Mouse (Mus musculus) spleen, adult 2 months (tissue): ENCODE results near the gene Coq8a. TPM values are rescaled to one million over a fixed set of nuclear protein-coding genes. Genes with fewer than 3 reads are reported as not detected.
A peak's percentile ranks its signal among the peaks of the same experiment; 100 is the strongest.

Experiments used
- DNase-seq, 2 experiments: peaks; one replicate each; pipeline versions ENCODE4 v3.0.0 to v3.0.0-alpha.2; 2012 to 2021; ENCODE audit warnings: low spot score in 2 of 2, low read depth in 1 of 2
- H3K27ac ChIP-seq: fragments of 200-500 bp; 2 replicates; pipeline ENCODE4 v1.5.1; 2012; ENCODE audit warnings: low read length, inconsistent platforms; ENCODE audit not compliant: insufficient read depth
- H3K27me3 ChIP-seq: fragments of 200-500 bp; 2 replicates; pipeline ENCODE4 v1.6.1; 2012; ENCODE audit warnings: mild to moderate bottlenecking, moderate library complexity, low read length, inconsistent platforms; ENCODE audit not compliant: control insufficient read depth, insufficient read depth
- H3K36me3 ChIP-seq: fragments of 200-500 bp; 2 replicates; pipeline ENCODE4 v1.6.1; 2012; ENCODE audit warnings: mild to moderate bottlenecking, low read length, inconsistent platforms; ENCODE audit not compliant: control insufficient read depth, insufficient read depth
- H3K4me1 ChIP-seq: fragments of 200-500 bp; 2 replicates; pipeline ENCODE4 v1.6.1; 2011; ENCODE audit warnings: inconsistent platforms; ENCODE audit not compliant: control insufficient read depth, insufficient read depth, insufficient read length
- H3K4me3 ChIP-seq: fragments of 200-500 bp; 2 replicates; pipeline ENCODE4 v1.5.1; 2011; ENCODE audit warnings: mild to moderate bottlenecking, inconsistent platforms; ENCODE audit not compliant: insufficient read depth, insufficient read length; ENCODE audit errors: extremely low read depth
- CTCF ChIP-seq: fragments of 200-500 bp; IDR thresholded peaks from 2 replicates; pipeline ENCODE4 v1.5.1; 2011; ENCODE audit warnings: mild to moderate bottlenecking, inconsistent platforms; ENCODE audit not compliant: insufficient read depth, insufficient read length, insufficient replicate concordance; ENCODE audit errors: extremely low read depth
- POLR2A ChIP-seq: fragments of 200-500 bp; IDR thresholded peaks from 2 replicates; pipeline ENCODE4 v1.6.1; 2011; ENCODE audit warnings: low read depth, low read length, inconsistent platforms
- WGBS: fragments of 180-500 bp; shearing (Covaris S2); methylation state at CpG from one replicate; pipeline ENCODE4 v1.1.7; 2018; 5-methylcytosine and 5-hydroxymethylcytosine counted together
- polyA plus RNA-seq: library from polyadenylated mRNA; depleted of rRNA; stranded (reverse); fragments of >200 nt; gene quantifications from 2 replicates; pipeline ENCODE4 v1.2.3, GENCODE M21; 2012

The Coq8a gene
- polyA plus RNA-seq, 1 experiment: 24.0 TPM

DNA sequence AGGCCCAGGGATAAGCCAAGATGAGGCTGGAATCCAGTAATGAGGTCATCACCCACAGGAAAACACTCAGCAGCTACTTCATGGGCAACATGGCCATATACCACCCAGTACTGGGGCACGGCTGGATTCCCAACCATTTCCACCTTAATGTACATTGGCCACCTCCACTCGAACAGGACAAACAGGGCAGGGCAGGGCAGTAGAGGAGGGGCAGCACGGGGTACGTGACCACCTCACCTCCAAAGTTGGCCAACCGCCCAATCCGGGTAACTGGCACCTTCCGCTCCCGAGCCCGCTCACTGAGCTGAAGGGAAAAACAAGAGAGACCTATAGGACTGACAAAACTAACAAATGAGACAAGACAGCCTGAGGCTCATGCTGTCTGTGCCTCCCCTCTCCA, 21.1 kb downstream of the Coq8a start:
- Histone ChIP-seq H3K27ac (no peak overlapping the region), H3K27me3 (no peaks in the 10 kb centered on the region), H3K36me3 (peaks cover 16% of the 10 kb centered on the region), H3K4me3 (no peak overlapping the region), H3K4me1 (no peaks in the 10 kb centered on the region)
- TF ChIP-seq CTCF (no peak), POLR2A (no peak)
- DNase-seq: no peak
- WGBS: 91% methylated on average over 9 of the region's 9 CpGs

GRCm38 (mm10) chr1:180176784-180177183, 22.6 kb downstream of the Coq8a start:
- 74% methylated on average over 1 of the region's 1 CpGs for WGBS
- Histone ChIP-seq H3K27ac (no peak overlapping the region), H3K27me3 (no peaks in the 10 kb centered on the region), H3K36me3 (peaks cover 18% of the 10 kb centered on the region), H3K4me1 (no peaks in the 10 kb centered on the region), H3K4me3 (no peak overlapping the region)
- no peak for DNase-seq
- TF ChIP-seq CTCF: no peak
- TF ChIP-seq POLR2A: no peak

- no peak overlapping the region for H3K4me3 ChIP-seq
- TF ChIP-seq CTCF (no peak), POLR2A (no peak)
- H3K36me3 ChIP-seq: peaks cover 19% of the 10 kb centered on the region
- WGBS: 77% methylated on average over 8 of the region's 8 CpGs
- no peaks in the 10 kb centered on the region for H3K4me1 ChIP-seq
- H3K27ac ChIP-seq: no peak overlapping the region
- no peak for DNase-seq
- no peaks in the 10 kb centered on the region for H3K27me3 ChIP-seq
Measured at GRCm38 (mm10) chr1:180175635-180176034, 23.8 kb downstream of the Coq8a start.

DNA sequence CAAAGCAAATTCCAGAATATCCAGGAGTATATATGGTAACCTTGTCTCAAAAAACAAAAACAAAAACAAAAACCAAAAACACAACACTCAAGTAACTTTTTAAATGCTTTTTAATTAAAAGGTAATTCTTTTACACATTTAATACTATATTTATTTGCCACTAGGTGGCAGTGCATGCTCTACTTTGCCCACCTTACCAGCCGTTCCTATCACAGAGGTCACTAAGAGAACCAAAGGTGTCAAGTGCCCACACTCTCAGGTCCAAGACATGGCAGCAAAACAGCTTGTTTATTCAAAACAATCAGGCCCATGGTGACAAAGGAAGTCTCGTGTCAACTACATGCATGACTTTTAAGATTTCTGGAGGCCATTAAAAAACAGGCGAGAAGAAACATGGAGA, 24.2 kb downstream of the Coq8a start:
- Histone ChIP-seq H3K4me1 (no peaks in the 10 kb centered on the region), H3K36me3 (peaks cover 19% of the 10 kb centered on the region), H3K27me3 (no peaks in the 10 kb centered on the region), H3K27ac (no peak overlapping the region), H3K4me3 (no peak overlapping the region)
- TF ChIP-seq POLR2A (no peak), CTCF (peak; percentile 42; the same call in 1 of the 2 replicates)
- no peak for DNase-seq
- 39% methylated on average over 3 of the region's 3 CpGs for WGBS

DNA sequence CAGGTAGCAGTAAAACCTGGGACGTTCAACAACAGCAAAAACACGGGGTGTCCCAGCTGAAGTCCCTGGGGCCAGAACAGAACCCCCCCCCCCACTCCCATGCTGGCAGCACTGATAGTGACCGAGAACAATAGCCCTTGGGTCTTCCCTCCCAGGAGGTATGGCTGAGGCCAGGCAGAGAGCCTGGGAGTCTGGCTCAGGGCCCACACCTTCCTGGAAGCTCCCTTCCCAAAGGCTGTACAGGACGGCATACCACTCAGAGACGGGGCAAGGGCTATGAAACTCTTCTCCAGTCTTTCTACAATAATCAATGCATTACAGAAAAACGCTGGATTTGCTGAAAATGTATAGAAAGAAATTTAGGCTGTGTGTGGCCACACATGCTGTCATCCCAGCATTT, 24.7 kb downstream of the Coq8a start:
- no peaks in the 10 kb centered on the region for H3K27me3 ChIP-seq
- no peak for DNase-seq
- TF ChIP-seq POLR2A: no peak
- no peak for TF ChIP-seq CTCF
- no peaks in the 10 kb centered on the region for H3K4me1 ChIP-seq
- peaks cover 21% of the 10 kb centered on the region for H3K36me3 ChIP-seq
- no peak overlapping the region for H3K27ac ChIP-seq
- 74% methylated on average over 6 of the region's 6 CpGs for WGBS
- H3K4me3 ChIP-seq: no peak overlapping the region

DNA sequence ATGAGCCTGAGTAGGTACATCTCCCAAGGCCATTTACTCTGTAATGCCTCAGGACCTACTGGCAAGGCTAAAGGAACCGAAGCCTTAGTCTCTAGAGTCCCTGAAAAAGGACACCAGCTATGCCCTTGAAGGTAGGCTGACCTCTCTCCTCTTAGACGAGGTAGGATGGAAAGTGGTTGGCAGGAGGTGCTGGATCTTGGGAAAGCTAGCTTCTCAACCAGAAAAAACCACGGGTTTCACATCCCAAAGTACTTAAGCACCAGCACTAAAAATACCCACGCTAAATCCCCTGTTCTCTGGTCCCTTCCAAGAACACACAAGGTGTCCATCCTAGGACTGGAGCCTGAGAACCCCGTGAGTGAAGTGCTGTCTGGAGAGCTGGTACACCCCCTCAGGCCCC, 26.4 kb downstream of the Coq8a start:
- 83% methylated on average over 5 of the region's 5 CpGs for WGBS
- Histone ChIP-seq H3K27me3 (no peaks in the 10 kb centered on the region), H3K4me3 (no peak overlapping the region), H3K4me1 (no peaks in the 10 kb centered on the region), H3K27ac (no peak overlapping the region), H3K36me3 (peaks cover 22% of the 10 kb centered on the region)
- no peak for TF ChIP-seq POLR2A
- TF ChIP-seq CTCF: no peak
- DNase-seq: no peak

DNA sequence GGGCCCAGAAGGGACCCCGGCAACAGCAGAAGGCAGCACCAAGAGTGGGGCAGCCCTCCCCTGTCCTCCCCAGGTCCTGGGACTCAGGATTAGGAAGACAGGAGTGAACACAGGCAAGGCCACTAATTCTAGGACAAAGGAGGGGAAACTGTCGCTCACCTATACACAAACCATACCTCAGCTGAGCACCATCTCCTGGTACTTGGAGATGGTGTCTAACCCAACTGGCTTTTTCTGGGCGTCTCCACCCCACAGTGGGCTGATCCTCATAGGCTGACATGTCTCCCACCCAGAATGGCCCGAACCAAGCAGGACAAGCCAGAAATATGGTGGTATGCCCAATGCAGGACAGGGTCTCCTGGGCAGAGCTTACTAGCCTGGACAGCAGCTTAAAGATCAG, 26.8 kb downstream of the Coq8a start:
- no peaks in the 10 kb centered on the region for H3K4me1 ChIP-seq
- H3K27me3 ChIP-seq: no peaks in the 10 kb centered on the region
- 89% methylated on average over 4 of the region's 4 CpGs for WGBS
- H3K4me3 ChIP-seq: no peak overlapping the region
- no peak overlapping the region for H3K27ac ChIP-seq
- DNase-seq: no peak
- peaks cover 26% of the 10 kb centered on the region for H3K36me3 ChIP-seq
- no peak for TF ChIP-seq CTCF
- TF ChIP-seq POLR2A: no peak
